Mouse (Mus musculus): ENCODE measurements around the gene Iqcn. TPM values are rescaled to one million over a fixed set of nuclear protein-coding genes. Genes with fewer than 3 reads are reported as not detected.

Gene Iqcn
- polyA plus RNA-seq, 1 experiment from 2014 or later: not detected

- Histone ChIP-seq H3K4me1 (peaks cover 4% of the 10 kb centered on the region; the same call in 1 of the 2 replicates), H3K4me3 (no peak overlapping the region), H3K27ac (0 out of 2 replicates have a peak overlapping the region, but pooled peaks have one; percentile 38), H3K9me3 (no peaks in the 10 kb centered on the region), H3K27me3 (ENCODE audit: insufficient read depth, poor library complexity, severe bottlenecking) (peaks cover 45% of the 10 kb centered on the region), H3K36me3 (no peaks in the 10 kb centered on the region)
- 81% methylated on average over 7 of the region's 7 CpGs for WGBS
- no peak for DNase-seq (ENCODE audit: low spot score)
These were observed 10.7 kb downstream of the Iqcn start for GRCm38 (mm10) chr8:70713991-70714390.

GRCm38 (mm10) chr8:70715086-70715485, 11.8 kb downstream of the Iqcn start:
- WGBS: 63% methylated on average over 2 of the region's 2 CpGs
- peaks cover 52% of the 10 kb centered on the region for H3K27me3 ChIP-seq (ENCODE audit: insufficient read depth, poor library complexity, severe bottlenecking)

GRCm38 (mm10) chr8:70716521-70717400, 13.5 kb downstream of the Iqcn start:
- 73% methylated on average over 40 of the region's 40 CpGs for WGBS

More at GRCm38 (mm10) chr8:70715086-70715485, 11.8 kb downstream of the Iqcn start:
- no peaks in the 10 kb centered on the region for H3K36me3 ChIP-seq
- no peak overlapping the region for H3K27ac ChIP-seq
- DNase-seq (ENCODE audit: low spot score): no peak
- H3K9me3 ChIP-seq: no peaks in the 10 kb centered on the region
- no peak overlapping the region for H3K4me3 ChIP-seq
- H3K4me1 ChIP-seq: peaks cover 4% of the 10 kb centered on the region; the same call in 1 of the 2 replicates

GRCm38 (mm10) chr8:70718297-70718696, 15.0 kb downstream of the Iqcn start, which contains the start of gene Gm3336:
TSS of gene Gm3336 (plus strand) at chr8:70718543.
- WGBS: 2% methylated on average over 19 of the region's 19 CpGs
- H3K27me3 ChIP-seq (ENCODE audit: insufficient read depth, poor library complexity, severe bottlenecking): peaks cover 56% of the 10 kb centered on the region

More at GRCm38 (mm10) chr8:70716521-70717400, 13.5 kb downstream of the Iqcn start:
- H3K9me3 ChIP-seq: no peaks in the 10 kb centered on the region
- H3K36me3 ChIP-seq: no peaks in the 10 kb centered on the region
- H3K27ac ChIP-seq: no peak overlapping the region
- H3K4me3 ChIP-seq: no peak overlapping the region; the same call in 1 of the 2 replicates
- no peak for DNase-seq (ENCODE audit: low spot score)
- peaks cover 4% of the 10 kb centered on the region; the same call in 1 of the 2 replicates for H3K4me1 ChIP-seq
- peaks cover 59% of the 10 kb centered on the region for H3K27me3 ChIP-seq (ENCODE audit: insufficient read depth, poor library complexity, severe bottlenecking)

GRCm38 (mm10) chr8:70719796-70720270, 16.6 kb downstream of the Iqcn start:
- Histone ChIP-seq H3K4me3 (no peak overlapping the region), H3K36me3 (no peaks in the 10 kb centered on the region), H3K27me3 (ENCODE audit: insufficient read depth, poor library complexity, severe bottlenecking) (peaks cover 54% of the 10 kb centered on the region), H3K4me1 (peaks cover 17% of the 10 kb centered on the region; the same call in 1 of the 2 replicates), H3K9me3 (no peaks in the 10 kb centered on the region), H3K27ac (no peak overlapping the region)
- no peak for DNase-seq (ENCODE audit: low spot score)
- WGBS: 53% methylated on average over 9 of the region's 9 CpGs

More at GRCm38 (mm10) chr8:70718297-70718696, 15.0 kb downstream of the Iqcn start, which contains the start of gene Gm3336:
- Histone ChIP-seq H3K4me1 (peaks cover 7% of the 10 kb centered on the region; the same call in 1 of the 2 replicates), H3K36me3 (no peaks in the 10 kb centered on the region), H3K9me3 (no peaks in the 10 kb centered on the region), H3K27ac (no peak within 1 kb of the TSS), H3K4me3 (no peak within 1 kb of the TSS)
- DNase-seq (ENCODE audit: low spot score): no peak

GRCm38 (mm10) chr8:70720739-70721138, 17.5 kb downstream of the Iqcn start:
- DNase-seq (ENCODE audit: low spot score): no peak
- Histone ChIP-seq H3K4me3 (no peak overlapping the region), H3K36me3 (no peaks in the 10 kb centered on the region), H3K4me1 (peaks cover 17% of the 10 kb centered on the region; the same call in 1 of the 2 replicates), H3K27me3 (ENCODE audit: insufficient read depth, poor library complexity, severe bottlenecking) (peaks cover 53% of the 10 kb centered on the region), H3K9me3 (no peaks in the 10 kb centered on the region), H3K27ac (no peak overlapping the region)
- 6% methylated on average over 3 of the region's 3 CpGs for WGBS

- WGBS: 80% methylated on average over 8 of the region's 8 CpGs
- Histone ChIP-seq H3K4me1 (peaks cover 17% of the 10 kb centered on the region; the same call in 1 of the 2 replicates), H3K27ac (no peak overlapping the region), H3K9me3 (no peaks in the 10 kb centered on the region), H3K36me3 (no peaks in the 10 kb centered on the region), H3K4me3 (no peak overlapping the region), H3K27me3 (ENCODE audit: insufficient read depth, poor library complexity, severe bottlenecking) (peaks cover 55% of the 10 kb centered on the region)
- DNase-seq (ENCODE audit: low spot score): no peak
These were observed 18.3 kb downstream of the Iqcn start for GRCm38 (mm10) chr8:70721601-70722000.

- Histone ChIP-seq H3K4me1 (peaks cover 13% of the 10 kb centered on the region; the same call in 1 of the 2 replicates), H3K36me3 (no peaks in the 10 kb centered on the region), H3K27ac (peak within 1 kb of the TSS; percentile 24; the same call in 1 of the 2 replicates), H3K9me3 (no peaks in the 10 kb centered on the region), H3K27me3 (ENCODE audit: insufficient read depth, poor library complexity, severe bottlenecking) (peaks cover 56% of the 10 kb centered on the region), H3K4me3 (no peak within 1 kb of the TSS)
- WGBS: 54% methylated on average over 7 of the region's 7 CpGs
- DNase-seq (ENCODE audit: low spot score): no peak
These were observed 20.4 kb downstream of the Iqcn start, which contains the start of gene Pde4c for GRCm38 (mm10) chr8:70723486-70724210. TSS of gene Pde4c (plus strand) at chr8:70723720.

- 69% methylated on average over 12 of the region's 12 CpGs for WGBS
- Histone ChIP-seq H3K4me3 (no peak overlapping the region), H3K27me3 (ENCODE audit: insufficient read depth, poor library complexity, severe bottlenecking) (peaks cover 61% of the 10 kb centered on the region), H3K4me1 (peaks cover 13% of the 10 kb centered on the region; the same call in 1 of the 2 replicates), H3K36me3 (no peaks in the 10 kb centered on the region), H3K9me3 (no peaks in the 10 kb centered on the region), H3K27ac (peak overlapping the region; percentile 24; the same call in 1 of the 2 replicates)
- DNase-seq (ENCODE audit: low spot score): no peak
These were observed 21.0 kb downstream of the Iqcn start for GRCm38 (mm10) chr8:70724216-70724615.

GRCm38 (mm10) chr8:70725792-70726447, 22.7 kb downstream of the Iqcn start:
- no peaks in the 10 kb centered on the region for H3K36me3 ChIP-seq
- H3K4me3 ChIP-seq: no peak overlapping the region
- H3K27ac ChIP-seq: no peak overlapping the region
- 18% methylated on average over 14 of the region's 14 CpGs for WGBS
- no peaks in the 10 kb centered on the region for H3K9me3 ChIP-seq
- H3K27me3 ChIP-seq (ENCODE audit: insufficient read depth, poor library complexity, severe bottlenecking): peaks cover 65% of the 10 kb centered on the region
- no peak for DNase-seq (ENCODE audit: low spot score)
- H3K4me1 ChIP-seq: peaks cover 20% of the 10 kb centered on the region

- 46% methylated on average over 11 of the region's 11 CpGs for WGBS
These were observed 23.5 kb downstream of the Iqcn start for GRCm38 (mm10) chr8:70726721-70727120.

More at GRCm38 (mm10) chr8:70726721-70727120, 23.5 kb downstream of the Iqcn start:
- Histone ChIP-seq H3K36me3 (no peaks in the 10 kb centered on the region), H3K4me3 (no peak overlapping the region), H3K4me1 (peaks cover 20% of the 10 kb centered on the region), H3K27me3 (ENCODE audit: insufficient read depth, poor library complexity, severe bottlenecking) (peaks cover 66% of the 10 kb centered on the region), H3K27ac (no peak overlapping the region), H3K9me3 (no peaks in the 10 kb centered on the region)
- no peak for DNase-seq (ENCODE audit: low spot score)
